Mouse (Mus musculus) urinary bladder, postnatal 25 days (tissue): ENCODE data around the gene Cyp2c66.
"Not testable (repeated sequence)": the region's sequence is repeated elsewhere in the genome, so short reads cannot be mapped to it uniquely, and the experiment has no call there.

ENCODE experiments used
- DNase-seq: peaks from one replicate; pipeline ENCODE4 v3.0.0; 2022; ENCODE audit warnings: low spot score

The Cyp2c66 gene

GRCm38 (mm10) chr19:39113644-39114043 lies at the start of gene Cyp2c66:
Cyp2c66 (plus strand) TSS chr19:39113898.
- no peak for DNase-seq

GRCm38 (mm10) chr19:39098779-39099178 lies 14.9 kb upstream of the Cyp2c66 start:
- peak; percentile 7 for DNase-seq

GRCm38 (mm10) chr19:39156836-39157235 lies 43.1 kb downstream of the Cyp2c66 start:
- not testable (repeated sequence) for DNase-seq
